9 mouse cellular contexts compared by ENCODE assay signal in genomic region chr1:91968710-91969379, GRCm38 (mm10).
DNase-seq lines count a peak whose midpoint lies in the region; ATAC-seq and TF ChIP-seq lines count a peak whose summit lies in the region.
"Had no signal": no experiment of that assay in that cellular context is flagged by ENCODE, and none has a peak within 500 bp of the region (broad histone marks: within the 10 kb centered on the region; RNA-seq: fewer than 3 reads in every experiment).

No protein-coding gene starts in this region.

- no peak for TF ChIP-seq POLR2A in kidney, adult 2 months (IDR thresholded peaks at IDR 0.05; ENCODE audit: low read depth, low read length)
- TF ChIP-seq POLR2A in cortical plate, adult 2 months (IDR thresholded peaks at IDR 0.05; ENCODE audit: extremely low read depth, insufficient read depth, low read length), result no peak
- no peak for TF ChIP-seq POLR2A in limb, embryonic 14.5 days (IDR thresholded peaks at IDR 0.05; ENCODE audit: borderline replicate concordance, extremely low read depth, insufficient read depth, insufficient read length)

- no peak for ATAC-seq in kidney, embryonic 15.5 days (replicated peaks; ENCODE audit: low FRiP score)
- peak; percentile 50; the same call in 1 of the 2 replicates for ATAC-seq in hindbrain, embryonic 15.5 days (ENCODE audit: low FRiP score, low read depth)
- no peak for ATAC-seq in limb, embryonic 14.5 days (ENCODE audit: low FRiP score, low read depth)

- no peak overlapping the region for H3K27ac ChIP-seq in kidney, adult 2 months (ENCODE audit: insufficient read depth, low read depth, low read length)
- H3K27ac ChIP-seq in kidney, embryonic 15.5 days, result no peak overlapping the region
- no peak overlapping the region for H3K27ac ChIP-seq in cortical plate, adult 2 months (ENCODE audit: insufficient read depth, low read length)
- H3K27ac ChIP-seq in hindbrain, embryonic 15.5 days (replicated peaks), result no peak overlapping the region
- no peak overlapping the region for H3K27ac ChIP-seq in limb, embryonic 14.5 days (replicated peaks; ENCODE audit: low read depth, low read length)
- H3K27ac ChIP-seq: embryonic facial prominence, embryonic 15.5 days had no signal

- no peaks in the 10 kb centered on the region for H3K27me3 ChIP-seq in kidney, adult 2 months (replicated peaks; ENCODE audit: control insufficient read depth, insufficient read depth, low read length)
- no peaks in the 10 kb centered on the region for H3K27me3 ChIP-seq in kidney, embryonic 15.5 days
- H3K27me3 ChIP-seq in hindbrain, embryonic 15.5 days, result no peaks in the 10 kb centered on the region
- no peaks in the 10 kb centered on the region for H3K27me3 ChIP-seq in limb, embryonic 14.5 days (ENCODE audit: control insufficient read depth, insufficient read depth, low read length)
- H3K27me3 ChIP-seq: embryonic facial prominence, embryonic 15.5 days had no signal

- H3K9me3 ChIP-seq in kidney, embryonic 15.5 days (replicated peaks), result no peaks in the 10 kb centered on the region
- H3K9me3 ChIP-seq in hindbrain, embryonic 15.5 days, result no peaks in the 10 kb centered on the region
- no peaks in the 10 kb centered on the region for H3K9me3 ChIP-seq in limb, embryonic 14.5 days (ENCODE audit: control insufficient read depth, low read length)
- H3K9me3 ChIP-seq: embryonic facial prominence, embryonic 15.5 days had no signal

- no peaks in the 10 kb centered on the region for H3K36me3 ChIP-seq in kidney, adult 2 months (ENCODE audit: control insufficient read depth, insufficient read depth, low read length)
- peaks cover 86% of the 10 kb centered on the region for H3K36me3 ChIP-seq in kidney, embryonic 15.5 days
- peaks cover 55% of the 10 kb centered on the region for H3K36me3 ChIP-seq in hindbrain, embryonic 15.5 days
- H3K36me3 ChIP-seq in limb, embryonic 14.5 days (ENCODE audit: control insufficient read depth, insufficient read depth, low read length), result peaks cover 77% of the 10 kb centered on the region

- WGBS in kidney, adult 2 months, result 59% methylated on average over 5 of the region's 5 CpGs
- WGBS in kidney, embryonic 15.5 days, result 63% methylated on average over 5 of the region's 5 CpGs
- WGBS in hindbrain, embryonic 15.5 days, result 56% methylated on average over 5 of the region's 5 CpGs
- 39% methylated on average over 5 of the region's 5 CpGs for WGBS in limb, embryonic 14.5 days

- H3K4me3 ChIP-seq in kidney, adult 2 months (ENCODE audit: insufficient read depth, low read depth, low read length), result no peak overlapping the region
- no peak overlapping the region for H3K4me3 ChIP-seq in kidney, embryonic 15.5 days (replicated peaks)
- H3K4me3 ChIP-seq in cortical plate, adult 2 months (ENCODE audit: insufficient read depth, low read length), result no peak overlapping the region
- H3K4me3 ChIP-seq in hindbrain, embryonic 15.5 days, result no peak overlapping the region
- no peak overlapping the region for H3K4me3 ChIP-seq in limb, embryonic 14.5 days (replicated peaks; ENCODE audit: low read length)
- H3K4me3 ChIP-seq: embryonic facial prominence, embryonic 15.5 days had no signal

- DNase-seq in kidney, adult 2 months, result peak; percentile 55
- DNase-seq in ZHBTc4 (ENCODE audit: low read depth, low spot score), result peak; percentile 57
- DNase-seq in limb, embryonic 14.5 days (ENCODE audit: low spot score), result peak; percentile 69
- DNase-seq in retina, postnatal 7 days (ENCODE audit: low read depth, low spot score), result peak; percentile 20
- DNase-seq in T-cell, adult 2 months (ENCODE audit: low spot score), result no peak

- peak; percentile 72 for TF ChIP-seq CTCF in kidney, adult 2 months (conservative IDR thresholded peaks at IDR 0.05; ENCODE audit: insufficient read depth, insufficient read length, low read depth, low read length)
- peak; percentile 80 for TF ChIP-seq CTCF in cortical plate, adult 2 months (IDR thresholded peaks at IDR 0.05; ENCODE audit: extremely low read depth, insufficient read depth, low read length)

- no peak overlapping the region for H3K4me2 ChIP-seq in kidney, embryonic 15.5 days
- no peak overlapping the region for H3K4me2 ChIP-seq in hindbrain, embryonic 15.5 days
- H3K4me2 ChIP-seq in limb, embryonic 14.5 days (replicated peaks; ENCODE audit: low read depth, low read length, severe bottlenecking), result no peak overlapping the region
- H3K4me2 ChIP-seq: embryonic facial prominence, embryonic 15.5 days had no signal

- no peaks in the 10 kb centered on the region for H3K4me1 ChIP-seq in kidney, adult 2 months (ENCODE audit: control insufficient read depth, insufficient read depth, low read length)
- H3K4me1 ChIP-seq in kidney, embryonic 15.5 days, result no peaks in the 10 kb centered on the region
- H3K4me1 ChIP-seq in cortical plate, adult 2 months (ENCODE audit: control insufficient read depth, insufficient read depth, low read length), result no peaks in the 10 kb centered on the region
- no peaks in the 10 kb centered on the region for H3K4me1 ChIP-seq in hindbrain, embryonic 15.5 days (replicated peaks)
- H3K4me1 ChIP-seq in limb, embryonic 14.5 days (ENCODE audit: control insufficient read depth, insufficient read depth, low read length), result peaks cover 25% of the 10 kb centered on the region

- no peak overlapping the region for H3K9ac ChIP-seq in kidney, embryonic 15.5 days
- no peak overlapping the region for H3K9ac ChIP-seq in hindbrain, embryonic 15.5 days
- H3K9ac ChIP-seq in limb, embryonic 14.5 days (ENCODE audit: low read depth, low read length, severe bottlenecking), result no peak overlapping the region
- H3K9ac ChIP-seq: embryonic facial prominence, embryonic 15.5 days had no signal
